Mouse (Mus musculus) stomach, postnatal 0 days (tissue): Measurements from ENCODE around the gene Gm4881. TPM values are rescaled to one million over a fixed set of nuclear protein-coding genes. Genes with fewer than 3 reads are reported as not detected.

Source experiments
- ATAC-seq: fragments of 200-750 bp; cut with Nextera tagmentation; 2 replicates; pipeline ENCODE4 v1.8.0; 2017; ENCODE audit not compliant: low FRiP score, low TSS enrichment
- DNase-seq: peaks from one replicate; pipeline ENCODE4 v3.0.0-alpha.2; 2016; ENCODE audit warnings: low spot score
- H3K27ac ChIP-seq: fragments of 300-500 bp; sonication (generic); replicated peaks from 2 replicates; pipeline ENCODE4 v1.5.1; 2014; ENCODE audit warnings: mild to moderate bottlenecking, control low read depth
- H3K27me3 ChIP-seq: fragments of 300-500 bp; sonication (generic); 2 replicates; pipeline ENCODE4 v1.6.1; 2014; ENCODE audit warnings: low read length; ENCODE audit not compliant: control insufficient read depth, insufficient read depth
- H3K36me3 ChIP-seq: fragments of 300-500 bp; sonication (generic); 2 replicates; pipeline ENCODE4 v1.6.1; 2014; ENCODE audit warnings: low read length, mixed read lengths; ENCODE audit not compliant: control insufficient read depth, insufficient read depth
- H3K4me1 ChIP-seq: fragments of 300-500 bp; sonication (generic); replicated peaks from 2 replicates; pipeline ENCODE4 v1.6.1; 2014; ENCODE audit warnings: antibody characterized with exemption; ENCODE audit not compliant: control insufficient read depth, insufficient read depth
- H3K4me2 ChIP-seq: fragments of 300-500 bp; sonication (generic); replicated peaks from 2 replicates; pipeline ENCODE4 v1.6.1; 2014; ENCODE audit warnings: low read depth, mild to moderate bottlenecking, control low read depth, moderate library complexity
- H3K4me3 ChIP-seq: fragments of 300-500 bp; sonication (generic); 2 replicates; pipeline ENCODE4 v1.5.1; 2014; ENCODE audit warnings: low read depth, low read length, control low read depth
- H3K9ac ChIP-seq: fragments of 300-500 bp; sonication (generic); 2 replicates; pipeline ENCODE4 v1.6.1; 2014; ENCODE audit warnings: mild to moderate bottlenecking, low read length, control low read depth, mixed read lengths
- H3K9me3 ChIP-seq: fragments of 300-500 bp; sonication (generic); 2 replicates; pipeline ENCODE4 v1.6.1; 2016; ENCODE audit warnings: low read length; ENCODE audit not compliant: control insufficient read depth
- CTCF ChIP-seq: IDR thresholded peaks from 2 replicates; pipeline ENCODE4 v1.5.1; 2016; ENCODE audit warnings: antibody characterized with exemption, low read depth, mild to moderate bottlenecking, moderate library complexity
- EP300 ChIP-seq: optimal IDR thresholded peaks from 2 replicates; pipeline ENCODE3; 2016; ENCODE audit warnings: antibody characterized with exemption
- WGBS: fragments of 180-500 bp; shearing (Covaris S2); extraction: QIAGEN DNeasy Blood & Tissue Kit; methylation state at CpG from one replicate; pipeline ENCODE4 v1.1.7; 2014; 5-methylcytosine and 5-hydroxymethylcytosine counted together
- polyA plus RNA-seq: library from polyadenylated mRNA; unstranded; fragments of >200 nt; fragmentation: Nextera tagmentation; extraction: Ambion mirVana; gene quantifications from 2 replicates; pipeline ENCODE4 v1.2.1, GENCODE M21; 2015

The Gm4881 gene
- polyA plus RNA-seq, 1 experiment from 2014 or later: not detected

DNA sequence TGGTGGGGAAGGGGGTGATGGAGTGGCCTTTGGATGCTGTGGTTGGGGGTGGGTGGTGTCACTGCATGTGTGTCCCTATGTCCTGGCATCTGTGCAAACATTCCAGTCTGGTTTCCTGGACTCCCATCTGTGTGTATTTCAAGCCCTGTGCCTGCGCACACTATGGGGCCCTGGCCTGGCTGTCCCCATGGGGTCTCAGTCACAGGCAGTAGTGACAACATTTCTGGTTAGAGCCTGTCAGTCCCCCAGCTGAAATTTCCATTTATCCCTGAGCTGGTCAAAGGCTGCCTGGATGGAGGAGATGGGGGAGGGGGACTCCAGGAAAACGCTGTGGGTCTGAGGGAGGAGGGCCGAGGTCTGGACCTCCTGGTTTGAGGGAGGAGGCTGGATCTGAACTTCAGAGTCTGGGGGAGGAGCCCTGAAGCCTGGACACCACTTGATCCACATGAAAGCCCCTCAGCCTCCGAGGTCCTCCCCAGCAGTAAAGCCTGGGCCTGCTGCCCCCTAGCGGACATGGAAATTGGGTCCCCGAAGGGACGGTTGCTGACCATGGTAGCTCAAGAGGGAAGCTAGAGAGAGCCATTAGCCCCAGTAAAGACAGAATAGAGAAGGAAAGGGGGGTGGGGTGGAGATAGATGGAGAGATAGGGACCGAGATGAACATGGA is 5.8 kb upstream of the Gm4881 start:
- DNase-seq (peak; percentile 76), ATAC-seq (peak; percentile 34; the same call in 1 of the 2 replicates)
- H3K9me3 ChIP-seq: no peaks in the 10 kb centered on the region
- WGBS: 2% methylated on average over 8 of the region's 8 CpGs
- no peak overlapping the region for H3K9ac ChIP-seq
- H3K27ac ChIP-seq: no peak overlapping the region
- no peaks in the 10 kb centered on the region for H3K36me3 ChIP-seq
- H3K4me3 ChIP-seq: no peak overlapping the region
- no peak for TF ChIP-seq EP300
- TF ChIP-seq CTCF: peak; percentile 90
- peaks cover 18% of the 10 kb centered on the region for H3K27me3 ChIP-seq
- no peak overlapping the region for H3K4me2 ChIP-seq
- H3K4me1 ChIP-seq: no peaks in the 10 kb centered on the region

DNA sequence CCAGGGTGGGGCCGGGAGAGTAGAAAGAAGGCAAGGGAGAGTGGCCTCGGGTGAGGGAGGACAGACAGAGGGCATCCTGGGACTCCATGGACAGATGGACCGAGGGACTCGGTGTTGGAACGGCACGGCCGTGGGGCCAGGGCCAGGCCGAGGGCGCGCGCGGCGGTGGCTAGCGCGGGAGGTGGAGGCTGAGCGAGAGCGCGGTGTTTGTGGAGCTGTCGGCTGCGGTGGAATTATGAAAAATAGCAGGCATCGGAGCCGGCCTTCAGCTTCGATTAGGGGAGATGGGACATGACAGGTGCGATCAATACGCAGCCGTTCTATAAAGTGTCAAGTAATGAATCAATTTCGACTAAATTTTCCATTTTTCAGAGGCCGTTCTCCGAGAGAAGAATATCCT is 4.5 kb upstream of the Gm4881 start:
- H3K27me3 ChIP-seq: peaks cover 23% of the 10 kb centered on the region
- H3K4me2 ChIP-seq: no peak overlapping the region
- H3K9me3 ChIP-seq: no peaks in the 10 kb centered on the region
- 2% methylated on average over 29 of the region's 29 CpGs for WGBS
- H3K27ac ChIP-seq: no peak overlapping the region
- H3K4me3 ChIP-seq: no peak overlapping the region
- ATAC-seq (no peak), DNase-seq (no peak)
- H3K4me1 ChIP-seq: no peaks in the 10 kb centered on the region
- TF ChIP-seq CTCF (no peak), EP300 (no peak)
- H3K36me3 ChIP-seq: no peaks in the 10 kb centered on the region
- no peak overlapping the region for H3K9ac ChIP-seq

DNA sequence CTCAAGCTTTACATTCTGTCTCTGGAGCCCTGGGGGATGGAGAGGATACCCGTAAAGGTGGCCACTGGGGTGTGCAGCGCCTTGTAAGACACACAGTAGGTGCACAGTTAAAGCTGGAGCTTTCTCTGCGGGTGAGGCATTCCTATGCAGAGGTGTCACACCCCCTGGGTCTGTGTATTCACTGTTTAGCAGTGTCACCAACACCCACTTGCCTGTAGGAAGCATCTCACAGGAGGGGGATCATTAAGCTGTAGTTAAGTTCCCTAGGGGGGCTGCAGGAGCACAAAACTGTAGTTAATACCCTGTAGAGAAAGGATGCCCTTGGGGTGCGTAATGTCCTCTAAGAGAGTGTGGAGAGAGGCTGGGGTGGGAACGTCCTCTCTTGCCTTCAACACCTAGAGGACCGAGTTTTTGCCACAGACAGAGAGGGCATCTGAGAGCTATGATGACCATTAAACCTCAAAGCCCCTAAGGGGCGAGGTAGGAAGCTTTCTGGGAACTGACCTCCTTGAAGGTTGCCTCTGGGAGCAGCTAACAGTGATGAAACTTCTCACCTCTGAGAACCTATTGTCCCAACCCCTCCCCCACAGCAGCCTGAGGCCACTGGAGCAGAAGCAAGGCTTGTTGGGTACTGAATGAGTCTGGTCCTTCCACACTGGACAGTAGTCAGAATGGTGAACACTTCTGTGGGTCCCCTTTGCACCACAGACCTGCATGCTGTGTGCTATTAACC is 3.2 kb upstream of the Gm4881 start:
- Histone ChIP-seq H3K4me1 (no peaks in the 10 kb centered on the region), H3K9me3 (no peaks in the 10 kb centered on the region), H3K27me3 (peaks cover 28% of the 10 kb centered on the region), H3K27ac (no peak overlapping the region), H3K36me3 (no peaks in the 10 kb centered on the region), H3K4me2 (no peak overlapping the region), H3K9ac (no peak overlapping the region), H3K4me3 (no peak overlapping the region)
- TF ChIP-seq EP300: no peak
- no peak for TF ChIP-seq CTCF
- ATAC-seq (no peak), DNase-seq (no peak)
- 3% methylated on average over 7 of the region's 7 CpGs for WGBS

- Histone ChIP-seq H3K9me3 (no peaks in the 10 kb centered on the region), H3K4me1 (no peaks in the 10 kb centered on the region), H3K9ac (no peak overlapping the region), H3K4me3 (no peak overlapping the region), H3K36me3 (no peaks in the 10 kb centered on the region), H3K4me2 (no peak overlapping the region), H3K27me3 (peaks cover 22% of the 10 kb centered on the region; the same call in 1 of the 2 replicates), H3K27ac (no peak overlapping the region)
- 6% methylated on average over 6 of the region's 6 CpGs for WGBS
- no peak for ATAC-seq
- no peak for DNase-seq
- TF ChIP-seq CTCF (no peak), EP300 (no peak)
These were observed 653 bp downstream of the Gm4881 start for GRCm38 (mm10) chr7:24943641-24944040.

DNA sequence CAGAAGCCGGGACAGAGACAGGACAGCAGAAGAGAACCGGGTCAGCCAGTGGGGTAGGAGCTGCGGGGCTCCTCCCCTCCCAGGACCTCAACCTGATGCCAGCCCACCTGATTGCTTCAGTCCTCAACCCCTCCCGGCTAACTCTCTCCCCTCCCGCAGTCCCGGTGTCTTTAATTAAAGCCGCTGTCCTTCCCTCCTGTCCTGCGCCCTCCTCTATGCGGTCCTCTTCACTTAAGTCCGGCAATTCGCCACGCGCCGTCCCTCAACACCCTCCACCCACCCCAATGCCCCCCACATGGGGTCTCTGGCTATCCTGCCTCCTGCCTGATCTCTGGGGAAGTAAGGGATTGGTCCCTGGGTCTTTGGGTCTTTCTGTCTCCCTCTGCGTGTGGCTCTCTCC is 12.6 kb downstream of the Gm4881 start:
- H3K4me3 ChIP-seq: no peak overlapping the region
- DNase-seq (no peak), ATAC-seq (no peak)
- no peaks in the 10 kb centered on the region for H3K4me1 ChIP-seq
- no peak overlapping the region for H3K9ac ChIP-seq
- no peaks in the 10 kb centered on the region for H3K9me3 ChIP-seq
- no peak overlapping the region for H3K27ac ChIP-seq
- H3K27me3 ChIP-seq: peaks cover 6% of the 10 kb centered on the region; the same call in 1 of the 2 replicates
- H3K4me2 ChIP-seq: no peak overlapping the region
- no peaks in the 10 kb centered on the region for H3K36me3 ChIP-seq
- TF ChIP-seq CTCF (no peak), EP300 (no peak)
- 2% methylated on average over 13 of the region's 15 CpGs for WGBS

GRCm38 (mm10) chr7:24930475-24930874 is 13.8 kb downstream of the Gm4881 start:
- DNase-seq: no peak
- Histone ChIP-seq H3K36me3 (peaks cover 3% of the 10 kb centered on the region), H3K9me3 (no peaks in the 10 kb centered on the region), H3K9ac (no peak overlapping the region), H3K4me1 (no peaks in the 10 kb centered on the region), H3K27ac (no peak overlapping the region), H3K4me3 (no peak overlapping the region), H3K4me2 (no peak overlapping the region), H3K27me3 (peaks cover 6% of the 10 kb centered on the region; the same call in 1 of the 2 replicates)
- 50% methylated on average over 6 of the region's 6 CpGs for WGBS
- ATAC-seq: no peak
- no peak for TF ChIP-seq EP300
- no peak for TF ChIP-seq CTCF
